Mouse (Mus musculus) CH12.LX (cell line): ENCODE measurements around the gene Dhx37. TPM values are rescaled to one million over a fixed set of nuclear protein-coding genes. Genes with fewer than 3 reads are reported as not detected.

Experiments
- DNase-seq: peaks from one replicate; pipeline ENCODE4 v3.0.0-alpha.2; 2013; ENCODE audit errors: extremely low read depth
- H3K27ac ChIP-seq: 2 replicates; pipeline ENCODE4 v1.5.1; 2012; ENCODE audit warnings: low read depth, mild to moderate bottlenecking, control low read depth, moderate library complexity; ENCODE audit not compliant: insufficient read depth
- H3K27me3 ChIP-seq: replicated peaks from 2 replicates; pipeline ENCODE3; 2012; ENCODE audit warnings: inconsistent platforms
- H3K36me3 ChIP-seq, 2 experiments: replicated peaks in 1 of 2; 2 replicates each; pipeline versions ENCODE3 to v1.6.1; 2012; ENCODE audit warnings: inconsistent platforms in 1 of 2, low read length in 1 of 2, mild to moderate bottlenecking in 1 of 2, mixed read lengths in 1 of 2, moderate library complexity in 1 of 2; ENCODE audit not compliant: control insufficient read depth in 1 of 2, insufficient read depth in 1 of 2
- H3K4me1 ChIP-seq, 2 experiments: 2 replicates each; pipeline ENCODE4 v1.6.1; 2012; ENCODE audit warnings: inconsistent platforms in 1 of 2, moderate library complexity in 1 of 2; ENCODE audit not compliant: insufficient read depth in 2 of 2, control insufficient read depth in 1 of 2
- H3K4me2 ChIP-seq: 2 replicates; pipeline ENCODE4 v1.6.1; 2012; ENCODE audit warnings: low read depth, mild to moderate bottlenecking, control low read depth; ENCODE audit not compliant: poor library complexity, insufficient read depth, severe bottlenecking
- H3K4me3 ChIP-seq, 3 experiments: fragments of 150-350 bp in 1 of 3; sonication (generic) in 1 of 3; replicated peaks in 1 of 3; 2 replicates each; pipeline versions ENCODE3 to v1.5.1; 2011 to 2012; ENCODE audit warnings: low read depth in 2 of 3, low read length in 2 of 3, mild to moderate bottlenecking in 2 of 3, moderate library complexity in 2 of 3, control low read depth in 1 of 3, improper control_type of control experiment in 1 of 3, inconsistent platforms in 1 of 3, mixed read lengths in 1 of 3; ENCODE audit not compliant: poor library complexity in 1 of 3
- H3K79me2 ChIP-seq: replicated peaks from 2 replicates; pipeline ENCODE4 v1.6.1; 2012; ENCODE audit warnings: mild to moderate bottlenecking, moderate library complexity; ENCODE audit not compliant: control insufficient read depth, poor library complexity, insufficient read depth, severe bottlenecking; ENCODE audit errors: extremely low read depth
- H3K9ac ChIP-seq: 2 replicates; pipeline ENCODE4 v1.6.1; 2012; ENCODE audit warnings: low read depth, mild to moderate bottlenecking, control low read depth, moderate library complexity; ENCODE audit not compliant: insufficient read depth
- H3K9me3 ChIP-seq: replicated peaks from 2 replicates; pipeline ENCODE3; 2012; ENCODE audit warnings: low read length, inconsistent platforms, mixed read lengths
- BHLHE40 ChIP-seq: IDR thresholded peaks from 2 replicates; pipeline ENCODE4 v1.6.1; 2011; ENCODE audit warnings: mild to moderate bottlenecking, low read depth, low read length, improper control_type of control experiment
- CHD1 ChIP-seq: IDR thresholded peaks from 2 replicates; pipeline ENCODE4 v1.6.1; 2012; ENCODE audit warnings: low read depth, low read length, improper control_type of control experiment, inconsistent platforms
- CHD2 ChIP-seq: IDR thresholded peaks from 2 replicates; pipeline ENCODE4 v1.6.1; 2011; ENCODE audit warnings: low read length, improper control_type of control experiment
- ELF1 ChIP-seq: IDR thresholded peaks from 2 replicates; pipeline ENCODE4 v1.6.1; 2014; ENCODE audit warnings: low read depth, mild to moderate bottlenecking, inconsistent platforms, low read length, improper control_type of control experiment
- ETS1 ChIP-seq: conservative IDR thresholded peaks from 2 replicates; pipeline ENCODE4 v1.6.1; 2012; ENCODE audit warnings: low read depth, mild to moderate bottlenecking, inconsistent platforms, low read length, improper control_type of control experiment, moderate library complexity
- GABPA ChIP-seq: IDR thresholded peaks from 2 replicates; pipeline ENCODE4 v1.6.1; 2012; ENCODE audit warnings: low read depth, low read length, improper control_type of control experiment, inconsistent platforms; ENCODE audit not compliant: insufficient replicate concordance
- KAT2A ChIP-seq: IDR thresholded peaks from 2 replicates; pipeline ENCODE4 v1.6.1; 2012; ENCODE audit warnings: low read length, improper control_type of control experiment, inconsistent platforms; ENCODE audit not compliant: insufficient replicate concordance
- MAZ ChIP-seq: IDR thresholded peaks from 2 replicates; pipeline ENCODE4 v1.6.1; 2012; ENCODE audit warnings: low read depth, mild to moderate bottlenecking, inconsistent platforms, low read length, improper control_type of control experiment, moderate library complexity
- MEF2A ChIP-seq: IDR thresholded peaks from 2 replicates; pipeline ENCODE4 v1.6.1; 2014; ENCODE audit warnings: low read depth, mild to moderate bottlenecking, inconsistent platforms, low read length, improper control_type of control experiment, borderline replicate concordance
- MXI1 ChIP-seq: IDR thresholded peaks from 2 replicates; pipeline ENCODE4 v1.6.1; 2011; ENCODE audit warnings: mild to moderate bottlenecking, low read depth, low read length, improper control_type of control experiment
- MYC ChIP-seq: IDR thresholded peaks from 2 replicates; pipeline ENCODE4 v1.6.1; 2011; ENCODE audit warnings: low read depth, mild to moderate bottlenecking, improper control_type of control experiment, low read length
- NELFE ChIP-seq: IDR thresholded peaks from 2 replicates; pipeline ENCODE4 v1.6.1; 2011; ENCODE audit warnings: low read depth, low read length, improper control_type of control experiment
- PAX5 ChIP-seq: IDR thresholded peaks from 2 replicates; pipeline ENCODE4 v1.6.1; 2012; ENCODE audit warnings: low read length, inconsistent platforms, mixed read lengths
- RAD21 ChIP-seq: IDR thresholded peaks from 2 replicates; pipeline ENCODE4 v1.6.1; 2011; ENCODE audit warnings: low read depth, mild to moderate bottlenecking, low read length, improper control_type of control experiment, moderate library complexity
- SMC3 ChIP-seq: IDR thresholded peaks from 2 replicates; pipeline ENCODE4 v1.6.1; 2011; ENCODE audit warnings: low read depth, low read length, improper control_type of control experiment
- TBP ChIP-seq: conservative IDR thresholded peaks from 2 replicates; pipeline ENCODE4 v1.6.1; 2011; ENCODE audit warnings: low read depth, low read length, improper control_type of control experiment
- TCF12 ChIP-seq: IDR thresholded peaks from 2 replicates; pipeline ENCODE4 v1.6.1; 2014; ENCODE audit warnings: low read depth, mild to moderate bottlenecking, inconsistent platforms, low read length, improper control_type of control experiment
- ZMIZ1 ChIP-seq: IDR thresholded peaks from 2 replicates; pipeline ENCODE4 v1.6.1; 2012; ENCODE audit warnings: low read depth, mild to moderate bottlenecking, inconsistent platforms, low read length, improper control_type of control experiment
- dilution Hi-C: fragments of 300-500 bp; cut with MboI; formaldehyde crosslinking; loops from 2 replicates; pipeline ENCODE4 v1.14.3; 2020; ENCODE audit warnings: low sequenced_read_pairs; ENCODE audit not compliant: extremely low pct_unique_long_range_greater_than_20kb, extremely low pct_ligation_motif_present
- in situ Hi-C: fragments of 300-500 bp; cut with MboI; formaldehyde crosslinking; loops from 3 replicates; pipeline ENCODE4 v1.14.3; 2019; ENCODE audit warnings: low sequenced_read_pairs, low pct_ligation_motif_present, low pct_unique_long_range_greater_than_20kb, mixed read lengths
- polyA plus RNA-seq: library from polyadenylated mRNA; unstranded; fragments of >175 nt; gene quantifications from 2 replicates; pipeline ENCODE4 v1.2.1, GENCODE M21; 2012; ENCODE audit warnings: low read depth; ENCODE audit not compliant: insufficient read length
- total RNA-seq, 2 experiments: library from RNA; depleted of rRNA; stranded (reverse); fragments of 300-350 nt in 1 of 2; fragments of >200 nt in 1 of 2; gene quantifications; 2 replicates each; pipeline ENCODE4 v1.2.3; 2012 to 2014

Gene Dhx37
- total and polyA plus RNA-seq, 3 experiments, result 21.0 to 36.9 (median 26.0) TPM

- H3K36me3 ChIP-seq, result peaks cover 6 to 54% of the 10 kb centered on the region in 2 experiments
- in situ Hi-C loops (no loop called here), dilution Hi-C loops (no loop called here)
- H3K27me3 ChIP-seq, result no peaks in the 10 kb centered on the region
- H3K4me2 ChIP-seq, result no peak overlapping the region
- DNase-seq, result no peak
- H3K9me3 ChIP-seq, result no peaks in the 10 kb centered on the region
- H3K4me1 ChIP-seq, result peaks cover 16 to 67% of the 10 kb centered on the region in 2 experiments; a peak in 3 of 4 replicates
- H3K27ac ChIP-seq, result no peak overlapping the region
- no peak overlapping the region for H3K4me3 ChIP-seq
- H3K9ac ChIP-seq, result no peak overlapping the region
- peak; percentile 51; the same call in 1 of the 2 replicates for TF ChIP-seq BHLHE40
- TF ChIP-seq GABPA, result no peak
- H3K79me2 ChIP-seq, result peaks cover 8% of the 10 kb centered on the region; the same call in 1 of the 2 replicates
Measured at GRCm38 (mm10) chr5:125478037-125478436, 44.1 kb upstream of the Dhx37 start.

GRCm38 (mm10) chr5:125477533-125477932 lies 43.6 kb upstream of the Dhx37 start:
- Histone ChIP-seq H3K4me3 (peak overlapping the region in 1 of 3 experiments; percentile 6), H3K27ac (no peak overlapping the region), H3K36me3 (peaks cover 2 to 49% of the 10 kb centered on the region in 2 experiments), H3K9ac (no peak overlapping the region), H3K9me3 (no peaks in the 10 kb centered on the region), H3K79me2 (peaks cover 8% of the 10 kb centered on the region; the same call in 1 of the 2 replicates), H3K4me1 (peaks cover 16 to 62% of the 10 kb centered on the region in 2 experiments; a peak in 3 of 4 replicates), H3K4me2 (no peak overlapping the region), H3K27me3 (no peaks in the 10 kb centered on the region)
- TF ChIP-seq PAX5 (no peak), SMC3 (no peak), RAD21 (no peak), MAZ (no peak), GABPA (no peak), NELFE (no peak), ETS1 (no peak), MYC (no peak), CHD2 (no peak), ZMIZ1 (no peak), MXI1 (no peak), KAT2A (no peak), ELF1 (no peak), CHD1 (no peak), MEF2A (no peak), TBP (no peak), TCF12 (no peak)
- dilution Hi-C loops (no loop called here), in situ Hi-C loops (no loop called here)
- no peak for DNase-seq
